Comparison of ENCODE assay signal across 20 mouse cellular contexts in genomic region chr2:79543948-79544792, GRCm38 (mm10).
DNase-seq lines count a peak whose midpoint lies in the region; ATAC-seq and TF ChIP-seq lines count a peak whose summit lies in the region.
"Had no signal": no experiment of that assay in that cellular context is flagged by ENCODE, and none has a peak within 500 bp of the region (broad histone marks: within the 10 kb centered on the region; RNA-seq: fewer than 3 reads in every experiment).

No protein-coding gene starts in this region.

- no peak overlapping the region for H3K9ac ChIP-seq in heart, embryonic 15.5 days
- H3K9ac ChIP-seq in heart, embryonic 11.5 days (ENCODE audit: low read depth, low read length), result no peak overlapping the region
- no peak overlapping the region for H3K9ac ChIP-seq in liver, postnatal 0 days (replicated peaks)
- no peak overlapping the region for H3K9ac ChIP-seq in liver, embryonic 11.5 days (ENCODE audit: low read depth, low read length)
- no peak overlapping the region for H3K9ac ChIP-seq in intestine, embryonic 15.5 days
- no peak overlapping the region for H3K9ac ChIP-seq in stomach, embryonic 16.5 days (ENCODE audit: low read length)
- H3K9ac ChIP-seq: embryonic facial prominence, embryonic 13.5 days; hindbrain, embryonic 13.5 days had no signal

- H3K4me3 ChIP-seq in heart, embryonic 15.5 days, result no peak overlapping the region
- no peak overlapping the region for H3K4me3 ChIP-seq in heart, embryonic 11.5 days (ENCODE audit: low read depth, low read length)
- no peak overlapping the region for H3K4me3 ChIP-seq in liver, postnatal 0 days (ENCODE audit: low read depth, low read length)
- no peak overlapping the region for H3K4me3 ChIP-seq in liver, embryonic 11.5 days (ENCODE audit: low read depth, low read length)
- H3K4me3 ChIP-seq in intestine, embryonic 15.5 days (replicated peaks), result no peak overlapping the region
- no peak overlapping the region for H3K4me3 ChIP-seq in stomach, embryonic 16.5 days (replicated peaks; ENCODE audit: low read length)
- H3K4me3 ChIP-seq: embryonic facial prominence, embryonic 13.5 days; hindbrain, embryonic 13.5 days; layer of hippocampus, adult 2 months; left cerebral cortex, adult 2 months had no signal

- peak overlapping the region; percentile 47; the same call in 1 of the 2 replicates for H3K27ac ChIP-seq in heart, embryonic 15.5 days
- no peak overlapping the region for H3K27ac ChIP-seq in heart, embryonic 11.5 days (ENCODE audit: low read depth, low read length)
- no peak overlapping the region for H3K27ac ChIP-seq in liver, postnatal 0 days (ENCODE audit: low read depth)
- no peak overlapping the region for H3K27ac ChIP-seq in liver, embryonic 11.5 days (ENCODE audit: low read depth, low read length)
- 0 out of 2 replicates have a peak overlapping the region, but pooled peaks have one; percentile 32 for H3K27ac ChIP-seq in intestine, embryonic 15.5 days
- H3K27ac ChIP-seq in stomach, embryonic 16.5 days (ENCODE audit: low read length), result peak overlapping the region; percentile 78; the same call in 1 of the 2 replicates
- H3K27ac ChIP-seq: embryonic facial prominence, embryonic 13.5 days; hindbrain, embryonic 13.5 days; left cerebral cortex, adult 2 months had no signal

- TF ChIP-seq EP300 in liver, postnatal 0 days (IDR thresholded peaks at IDR 0.05; ENCODE audit: low read depth), result no peak

- ATAC-seq in heart, embryonic 15.5 days (replicated peaks; ENCODE audit: insufficient number of reproducible peaks, insufficient read depth, low FRiP score, low read depth), result no peak
- ATAC-seq in heart, embryonic 11.5 days (replicated peaks; ENCODE audit: insufficient number of reproducible peaks, low FRiP score, low TSS enrichment), result no peak
- ATAC-seq in liver, postnatal 0 days, result 0 out of 2 replicates have a peak, but pooled peaks have one; percentile 55
- ATAC-seq in liver, embryonic 11.5 days (replicated peaks; ENCODE audit: low FRiP score), result no peak
- ATAC-seq in intestine, embryonic 15.5 days, result peak; percentile 75
- ATAC-seq in stomach, embryonic 16.5 days (ENCODE audit: insufficient read depth, low FRiP score), result no peak
- ATAC-seq: forebrain, embryonic 14.5 days; Patski had no signal

- H3K4me2 ChIP-seq in heart, embryonic 15.5 days, result no peak overlapping the region
- no peak overlapping the region for H3K4me2 ChIP-seq in heart, embryonic 11.5 days
- H3K4me2 ChIP-seq in liver, postnatal 0 days (ENCODE audit: low read depth, low read length), result no peak overlapping the region
- H3K4me2 ChIP-seq in liver, embryonic 11.5 days, result no peak overlapping the region
- no peak overlapping the region for H3K4me2 ChIP-seq in intestine, embryonic 15.5 days (replicated peaks)
- H3K4me2 ChIP-seq in stomach, embryonic 16.5 days (ENCODE audit: low read depth, low read length), result no peak overlapping the region
- H3K4me2 ChIP-seq: embryonic facial prominence, embryonic 13.5 days; hindbrain, embryonic 13.5 days had no signal

- peaks cover 36% of the 10 kb centered on the region for H3K4me1 ChIP-seq in heart, embryonic 15.5 days (replicated peaks)
- H3K4me1 ChIP-seq in heart, embryonic 11.5 days (ENCODE audit: control insufficient read depth, insufficient read depth, low read length), result peaks cover 12% of the 10 kb centered on the region
- peaks cover 10% of the 10 kb centered on the region for H3K4me1 ChIP-seq in liver, postnatal 0 days (ENCODE audit: insufficient read depth)
- H3K4me1 ChIP-seq in liver, embryonic 11.5 days (replicated peaks; ENCODE audit: control insufficient read depth, insufficient read depth, low read length), result no peaks in the 10 kb centered on the region
- peaks cover 11% of the 10 kb centered on the region for H3K4me1 ChIP-seq in intestine, embryonic 15.5 days (replicated peaks)
- peaks cover 23% of the 10 kb centered on the region for H3K4me1 ChIP-seq in stomach, embryonic 16.5 days (ENCODE audit: control insufficient read depth, insufficient read depth, low read length)
- H3K4me1 ChIP-seq: embryonic facial prominence, embryonic 13.5 days; hindbrain, embryonic 13.5 days had no signal

- DNase-seq in liver, postnatal 0 days, result no peak
- DNase-seq in liver, embryonic 11.5 days (ENCODE audit: low spot score), result no peak
- no peak for DNase-seq in cerebellum, postnatal 4 days (ENCODE audit: low spot score in 2 of 2)
- DNase-seq: adrenal gland, postnatal 14 days; cerebellum, adult 9-11 months; gastrocnemius, postnatal 14 days; left cerebral cortex, postnatal 4 days; liver; lung, adult 18-20 months; thymus, postnatal 36 days had no signal

- WGBS in heart, embryonic 15.5 days, result 81% methylated on average over 8 of the region's 8 CpGs
- WGBS in heart, embryonic 11.5 days (ENCODE audit: insufficient replicate concordance), result 78% methylated on average over 8 of the region's 8 CpGs
- WGBS in liver, postnatal 0 days (ENCODE audit: insufficient replicate concordance), result 79% methylated on average over 8 of the region's 8 CpGs
- 85% methylated on average over 8 of the region's 8 CpGs for WGBS in liver, embryonic 11.5 days
- 82% methylated on average over 8 of the region's 8 CpGs for WGBS in intestine, embryonic 15.5 days
- 79% methylated on average over 8 of the region's 8 CpGs for WGBS in stomach, embryonic 16.5 days

- H3K27me3 ChIP-seq in heart, embryonic 15.5 days, result no peaks in the 10 kb centered on the region
- H3K27me3 ChIP-seq in heart, embryonic 11.5 days (ENCODE audit: control insufficient read depth, insufficient read depth, low read length), result no peaks in the 10 kb centered on the region
- no peaks in the 10 kb centered on the region for H3K27me3 ChIP-seq in liver, postnatal 0 days (ENCODE audit: insufficient read depth, low read length)
- H3K27me3 ChIP-seq in liver, embryonic 11.5 days (replicated peaks; ENCODE audit: control insufficient read depth, insufficient read depth, low read length), result no peaks in the 10 kb centered on the region
- no peaks in the 10 kb centered on the region for H3K27me3 ChIP-seq in intestine, embryonic 15.5 days (replicated peaks)
- no peaks in the 10 kb centered on the region for H3K27me3 ChIP-seq in stomach, embryonic 16.5 days (ENCODE audit: control insufficient read depth, insufficient read depth, low read length)
- H3K27me3 ChIP-seq: embryonic facial prominence, embryonic 13.5 days; hindbrain, embryonic 13.5 days; Patski had no signal

- H3K9me3 ChIP-seq in heart, embryonic 15.5 days (replicated peaks), result no peaks in the 10 kb centered on the region
- H3K9me3 ChIP-seq in heart, embryonic 11.5 days (replicated peaks; ENCODE audit: control insufficient read depth, low read length), result no peaks in the 10 kb centered on the region
- no peaks in the 10 kb centered on the region for H3K9me3 ChIP-seq in liver, postnatal 0 days (ENCODE audit: low read length)
- no peaks in the 10 kb centered on the region for H3K9me3 ChIP-seq in liver, embryonic 11.5 days (ENCODE audit: control insufficient read depth, low read length)
- H3K9me3 ChIP-seq in intestine, embryonic 15.5 days, result no peaks in the 10 kb centered on the region
- H3K9me3 ChIP-seq in stomach, embryonic 16.5 days (replicated peaks; ENCODE audit: control insufficient read depth, low read length), result no peaks in the 10 kb centered on the region
- H3K9me3 ChIP-seq: embryonic facial prominence, embryonic 13.5 days; hindbrain, embryonic 13.5 days had no signal

- H3K36me3 ChIP-seq in heart, embryonic 15.5 days, result no peaks in the 10 kb centered on the region
- H3K36me3 ChIP-seq in heart, embryonic 11.5 days (ENCODE audit: control insufficient read depth, insufficient read depth, low read length), result no peaks in the 10 kb centered on the region
- no peaks in the 10 kb centered on the region for H3K36me3 ChIP-seq in liver, postnatal 0 days (replicated peaks; ENCODE audit: insufficient read depth, low read length)
- no peaks in the 10 kb centered on the region for H3K36me3 ChIP-seq in liver, embryonic 11.5 days (ENCODE audit: control insufficient read depth, insufficient read depth, low read length)
- no peaks in the 10 kb centered on the region for H3K36me3 ChIP-seq in intestine, embryonic 15.5 days
- no peaks in the 10 kb centered on the region for H3K36me3 ChIP-seq in stomach, embryonic 16.5 days (ENCODE audit: control insufficient read depth, insufficient read depth, low read length)
- H3K36me3 ChIP-seq: embryonic facial prominence, embryonic 13.5 days; hindbrain, embryonic 13.5 days had no signal

- TF ChIP-seq CTCF in liver, postnatal 0 days (IDR thresholded peaks at IDR 0.05; ENCODE audit: low read depth), result no peak

Comparison
In these comparisons a context has a peak if more than half of its experiments do, and no peak if none do; other contexts are left out.
1. ATAC-seq: peak in liver, postnatal 0 days (single experiment) and intestine, embryonic 15.5 days (single experiment); none in heart, embryonic 15.5 days (single experiment), heart, embryonic 11.5 days (single experiment), liver, embryonic 11.5 days (single experiment) and stomach, embryonic 16.5 days (single experiment).
2. H3K27ac ChIP-seq: peak in heart, embryonic 15.5 days (single experiment), intestine, embryonic 15.5 days (single experiment) and stomach, embryonic 16.5 days (single experiment); none in heart, embryonic 11.5 days (single experiment), liver, postnatal 0 days (single experiment) and liver, embryonic 11.5 days (single experiment).